Mouse (Mus musculus): ENCODE measurements at regions not wholly inside any gene's neighbourhood (a gene's known extent, or its start where the extent isn't known, plus 50 kb on each side); places are given as distances from the start of the nearest gene placed in this dataset.

DNA sequence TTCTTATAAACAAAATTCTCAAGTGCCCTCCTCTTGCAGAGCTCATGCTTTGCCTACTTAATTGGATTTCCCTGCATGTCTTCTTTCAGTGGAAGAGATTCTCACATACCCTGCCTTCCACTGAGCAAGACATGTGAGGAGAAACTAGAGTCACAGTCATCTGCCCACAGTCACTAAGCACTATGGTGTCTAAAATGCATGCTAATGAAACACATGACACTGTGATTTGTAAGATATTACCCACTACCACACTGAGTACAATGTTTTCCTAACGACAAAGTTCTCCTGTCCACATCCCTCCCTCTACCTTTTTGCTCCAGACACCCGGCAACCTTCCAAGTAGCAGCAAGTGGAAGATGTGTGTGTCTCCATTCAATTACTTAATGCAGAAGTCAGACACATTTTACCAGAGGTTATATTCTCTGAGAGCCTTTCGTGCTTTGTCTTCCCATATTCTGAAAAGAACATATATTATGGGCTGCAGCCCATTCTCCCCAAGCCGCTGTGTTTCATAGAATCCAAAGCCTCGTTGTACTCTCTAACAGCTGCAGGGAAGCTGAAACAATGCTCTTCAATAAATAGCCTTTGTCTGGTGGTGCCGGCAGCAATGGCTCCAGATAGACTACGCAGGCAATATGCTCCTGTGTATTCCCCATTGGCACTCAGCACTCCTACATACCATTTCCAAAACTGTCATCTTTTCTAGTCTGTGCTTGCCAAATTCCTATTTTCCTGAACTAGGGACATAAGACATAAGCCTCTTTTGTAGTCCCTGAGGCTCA is 670.7 kb downstream of the Poteg start:
- no peak for DNase-seq (ENCODE audit: low read depth, low spot score)

DNA sequence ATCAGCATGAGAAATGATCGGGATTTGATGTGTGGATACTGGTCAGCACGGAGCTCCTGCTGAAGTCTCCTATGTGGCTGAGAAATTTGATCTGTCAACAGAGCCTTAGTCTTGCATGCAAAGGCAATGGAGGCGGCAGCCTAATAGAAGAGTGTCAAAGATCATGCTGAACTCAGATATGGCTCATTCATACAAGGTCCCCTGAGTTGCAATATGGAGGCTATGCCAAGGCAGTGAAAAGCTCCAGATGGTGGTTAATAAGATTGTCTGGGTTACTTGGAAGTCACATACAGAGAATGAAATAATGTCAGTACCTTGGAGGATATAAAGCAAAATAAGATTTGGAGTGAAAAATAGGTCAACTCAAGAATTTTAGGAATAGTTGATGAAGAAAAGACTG is 677.6 kb downstream of the Poteg start:
- no peak for DNase-seq (ENCODE audit: low read depth, low spot score)

DNA sequence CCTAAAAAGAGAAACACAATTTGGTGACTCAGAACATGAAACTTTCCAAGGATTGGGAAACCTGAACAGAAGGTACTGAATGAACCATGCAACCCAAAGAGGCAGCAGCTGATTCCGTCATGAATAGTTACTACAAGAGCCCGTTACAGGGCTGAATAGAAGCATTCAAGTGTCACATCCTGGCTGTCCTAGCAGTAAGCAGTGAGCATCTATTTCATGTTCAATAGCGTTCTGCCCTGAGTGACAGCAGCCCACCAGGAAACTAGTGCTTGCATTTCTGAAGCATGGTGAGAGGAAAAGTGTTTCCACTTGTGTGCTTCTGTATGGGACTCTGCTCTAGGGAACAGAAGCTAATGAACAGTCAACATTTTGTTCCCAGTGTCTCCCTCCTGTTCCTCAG is 694.4 kb downstream of the Poteg start:
- DNase-seq (ENCODE audit: low read depth, low spot score) = no peak

DNA sequence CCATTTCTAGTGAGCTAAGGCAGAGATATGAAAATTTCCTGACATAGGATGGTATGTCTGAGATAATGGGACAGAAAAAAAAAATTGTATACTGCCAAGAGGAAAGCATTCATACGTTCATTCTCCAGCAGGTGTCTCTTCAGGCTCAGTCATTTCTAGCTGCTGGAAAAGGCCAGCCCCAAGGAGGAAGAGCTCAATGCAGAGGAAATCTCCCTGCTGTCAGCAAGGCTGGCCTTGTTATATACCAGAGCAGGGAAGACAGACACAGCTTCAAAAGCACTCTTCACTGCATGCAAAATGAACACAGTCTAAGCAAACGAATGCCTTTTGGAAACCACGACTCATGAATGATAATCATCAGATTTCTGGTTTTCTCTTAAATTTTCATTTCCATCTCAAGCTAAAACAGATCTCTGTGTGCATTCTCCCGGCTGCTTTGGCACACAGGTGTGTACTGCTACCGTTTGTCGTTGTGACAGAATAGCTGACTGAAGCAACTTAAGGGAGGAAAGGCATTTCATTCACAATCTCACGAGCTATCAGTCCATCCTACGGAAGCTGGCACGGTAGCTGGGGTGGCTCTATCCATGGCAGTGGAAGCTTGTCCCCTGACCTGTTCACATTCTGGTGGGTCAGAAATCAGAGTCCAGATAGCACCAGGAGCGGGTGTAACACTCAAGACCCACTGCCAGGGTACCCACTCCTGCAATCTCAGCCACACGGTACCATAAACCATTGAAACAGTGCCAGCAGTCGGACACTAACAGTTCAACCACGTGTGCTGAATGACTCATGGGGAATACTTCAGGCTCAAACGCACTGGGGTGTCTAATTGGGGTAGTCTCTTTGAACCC is 701.4 kb downstream of the Poteg start:
- peak; percentile 72 for DNase-seq (ENCODE audit: low read depth, low spot score)

GRCm38 (mm10) chr8:28149453-28149767 is 701.9 kb downstream of the Poteg start:
- no peak for DNase-seq (ENCODE audit: low read depth, low spot score)

GRCm38 (mm10) chr8:28160651-28161050 is 713.2 kb downstream of the Poteg start:
- DNase-seq (ENCODE audit: low read depth, low spot score) = no peak

- DNase-seq (ENCODE audit: low read depth, low spot score) = no peak
Measured at GRCm38 (mm10) chr8:28168036-28168435, 720.6 kb downstream of the Poteg start.

DNA sequence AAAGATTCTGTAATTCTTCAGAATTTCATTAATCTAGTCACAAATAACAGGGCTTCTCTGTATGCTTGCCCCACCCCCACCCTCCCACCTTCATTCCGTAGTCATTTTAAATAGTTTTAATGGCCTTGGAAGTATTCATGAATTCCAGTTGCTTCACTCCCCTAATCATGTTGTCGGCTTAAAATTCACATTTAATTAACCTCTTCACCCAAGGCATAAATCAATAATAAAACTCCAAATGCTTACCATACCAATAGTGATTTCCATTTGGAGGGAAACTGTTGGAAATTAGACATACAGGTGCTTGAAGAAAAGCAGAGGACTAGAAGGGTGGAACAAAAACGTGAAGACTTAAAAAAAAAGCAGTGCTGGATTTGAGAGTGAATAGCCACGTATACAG is 724.0 kb downstream of the Poteg start:
- no peak for DNase-seq (ENCODE audit: low read depth, low spot score)

- DNase-seq (ENCODE audit: low read depth, low spot score) = no peak
Measured at GRCm38 (mm10) chr8:28195943-28196342, 748.5 kb downstream of the Poteg start.

DNA sequence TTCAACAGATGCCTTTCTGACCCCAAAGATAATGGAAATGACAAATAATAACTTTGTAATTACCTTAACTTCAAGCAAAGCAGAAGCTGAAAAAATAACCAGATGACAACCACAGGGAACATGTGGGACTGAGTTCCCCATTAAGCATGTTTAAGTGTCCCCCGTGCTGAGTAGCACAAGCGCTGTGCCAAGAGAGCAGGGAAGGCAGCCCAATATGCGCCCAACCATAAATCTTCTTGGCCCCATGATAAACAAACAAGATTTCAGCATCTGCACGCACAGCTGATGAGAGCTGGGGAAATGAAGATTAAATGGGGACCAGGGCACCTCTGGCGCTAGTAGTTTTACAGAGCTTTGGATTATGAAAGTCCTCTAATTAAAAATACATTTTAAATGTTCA is 788.1 kb downstream of the Poteg start:
- DNase-seq (ENCODE audit: low read depth, low spot score) = no peak

- DNase-seq (ENCODE audit: low read depth, low spot score) = no peak
Measured at GRCm38 (mm10) chr8:28239411-28239810, 791.9 kb downstream of the Poteg start.

GRCm38 (mm10) chr8:28252399-28253240 is 805.1 kb downstream of the Poteg start:
- peak; percentile 18 for DNase-seq (ENCODE audit: low read depth, low spot score)

- no peak for DNase-seq (ENCODE audit: low read depth, low spot score)
Measured at GRCm38 (mm10) chr8:28267277-28267676, 819.8 kb downstream of the Poteg start.

DNA sequence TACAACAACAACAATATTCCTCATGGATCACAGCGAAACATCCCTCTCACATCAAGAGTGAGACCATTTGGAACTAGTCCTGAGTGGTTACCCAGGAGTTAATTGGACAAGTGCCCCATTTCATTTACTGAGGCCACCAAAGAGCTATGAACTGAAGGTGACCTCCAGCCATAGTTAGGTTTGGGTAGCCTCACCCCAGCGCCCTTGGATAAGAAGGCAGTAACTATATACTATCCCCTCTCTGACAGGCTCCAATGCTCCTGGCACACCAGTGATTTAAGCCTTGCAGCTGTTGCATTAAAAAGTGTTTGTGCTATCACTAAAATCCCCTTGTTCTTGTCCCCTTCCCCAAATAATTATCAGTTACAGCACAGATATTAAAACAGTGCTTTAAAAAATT is 836.8 kb downstream of the Poteg start:
- no peak for DNase-seq (ENCODE audit: low read depth, low spot score)

GRCm38 (mm10) chr8:28298896-28299793 is 851.7 kb downstream of the Poteg start:
- DNase-seq (ENCODE audit: low read depth, low spot score) = peak; percentile 68

- no peak for DNase-seq (ENCODE audit: low read depth, low spot score)
Measured at GRCm38 (mm10) chr8:28317081-28317480, 869.6 kb downstream of the Poteg start.

DNA sequence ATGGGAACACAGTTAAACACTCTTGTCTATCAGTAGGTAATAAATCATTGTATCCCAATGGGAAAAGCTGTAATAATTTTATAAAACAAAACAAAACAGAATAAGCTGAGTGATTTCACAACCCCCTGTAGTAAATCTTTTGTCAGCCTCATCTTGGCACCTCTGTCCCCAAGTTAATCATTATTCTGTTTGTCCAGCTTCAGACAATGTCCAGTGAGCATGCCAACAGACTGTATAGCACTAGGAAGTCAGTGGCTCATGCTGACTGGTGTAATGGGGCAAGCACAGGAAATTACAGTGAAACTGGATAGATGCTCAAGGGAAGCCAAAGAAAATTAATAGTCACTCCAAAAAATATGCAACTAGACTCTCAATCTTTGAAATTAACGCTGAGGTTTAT is 885.9 kb downstream of the Poteg start:
- DNase-seq (ENCODE audit: low read depth, low spot score) = no peak

GRCm38 (mm10) chr8:28337484-28337883 is 890.0 kb downstream of the Poteg start:
- DNase-seq (ENCODE audit: low read depth, low spot score) = no peak

GRCm38 (mm10) chr8:28341236-28341635 is 893.8 kb downstream of the Poteg start:
- DNase-seq (ENCODE audit: low read depth, low spot score) = no peak

- peak; percentile 24 for DNase-seq (ENCODE audit: low read depth, low spot score)
Measured at GRCm38 (mm10) chr8:28366470-28366869, 919.0 kb downstream of the Poteg start.

DNA sequence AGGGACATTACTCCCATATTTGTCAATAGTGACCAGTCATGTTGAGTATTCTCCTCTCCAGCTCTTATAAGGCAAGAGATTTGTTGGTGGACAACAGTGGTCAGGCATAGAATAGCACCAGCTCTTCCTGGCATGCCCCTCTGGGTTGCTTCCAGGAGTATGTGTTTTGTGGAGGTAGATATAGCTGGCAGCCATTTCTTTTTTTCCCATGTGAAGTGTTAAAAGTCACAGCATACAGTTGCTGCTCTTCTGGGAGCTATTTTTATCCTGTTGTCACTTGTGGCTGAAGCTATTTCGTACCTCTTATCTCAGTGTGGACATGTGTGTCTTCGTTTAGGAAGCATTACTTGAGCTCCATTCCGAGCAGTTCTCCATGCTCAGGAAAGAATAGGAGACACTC is 919.9 kb downstream of the Poteg start:
- DNase-seq (ENCODE audit: low read depth, low spot score) = no peak

Data from brain, embryonic 18.5 days (tissue).